Mouse (Mus musculus): ENCODE measurements at regions not wholly inside any gene's neighbourhood (a gene's known extent, or its start where the extent isn't known, plus 50 kb on each side); places are given as distances from the start of the nearest gene placed in this dataset.

- TF ChIP-seq POLR2A (IDR thresholded peaks at IDR 0.05; ENCODE audit: insufficient read length, low read depth) (no peak), MYOD1 (IDR thresholded peaks at IDR 0.05; ENCODE audit: control insufficient read depth in 1 of 3, insufficient read length in 2 of 3, low read depth in 2 of 3) (no peak), E2F4 (IDR thresholded peaks at IDR 0.05; ENCODE audit: insufficient read depth) (no peak), MAX (IDR thresholded peaks at IDR 0.05; ENCODE audit: low read depth) (no peak)
Measured at GRCm38 (mm10) chr16:9255351-9255750, 425.5 kb downstream of the 1810013L24Rik start.

Data from myocyte (in vitro differentiated cells).